Mouse (Mus musculus) forebrain, embryonic 16.5 days (tissue): ENCODE data around the gene Cst11. TPM values are rescaled to one million over a fixed set of nuclear protein-coding genes. Genes with fewer than 3 reads are reported as not detected.
"Not testable (repeated sequence)": the region's sequence is repeated elsewhere in the genome, so short reads cannot be mapped to it uniquely, and the experiment has no call there.

Source experiments
- ATAC-seq: fragments of 200-750 bp; cut with Nextera tagmentation; 2 replicates; pipeline ENCODE4 v1.8.0; 2017; ENCODE audit warnings: mild to moderate bottlenecking, moderate library complexity
- H3K27ac ChIP-seq: fragments of 300-500 bp; sonication (generic); 2 replicates; pipeline ENCODE4 v1.5.1; 2014; ENCODE audit warnings: low read length, control low read depth
- H3K27me3 ChIP-seq: fragments of 300-500 bp; sonication (generic); replicated peaks from 2 replicates; pipeline ENCODE4 v1.6.1; 2014; ENCODE audit warnings: low read length; ENCODE audit not compliant: control insufficient read depth, insufficient read depth
- H3K36me3 ChIP-seq: fragments of 300-500 bp; sonication (generic); 2 replicates; pipeline ENCODE4 v1.6.1; 2014; ENCODE audit not compliant: control insufficient read depth, insufficient read depth
- H3K4me1 ChIP-seq: fragments of 300-500 bp; sonication (generic); replicated peaks from 2 replicates; pipeline ENCODE4 v1.6.1; 2014; ENCODE audit warnings: low read length; ENCODE audit not compliant: control insufficient read depth, insufficient read depth
- H3K4me2 ChIP-seq: fragments of 300-500 bp; sonication (generic); 2 replicates; pipeline ENCODE4 v1.6.1; 2014; ENCODE audit warnings: mild to moderate bottlenecking, low read length, control low read depth
- H3K4me3 ChIP-seq: fragments of 300-500 bp; sonication (generic); replicated peaks from 2 replicates; pipeline ENCODE4 v1.5.1; 2014; ENCODE audit warnings: mild to moderate bottlenecking, low read length, control low read depth
- H3K9ac ChIP-seq: fragments of 300-500 bp; sonication (generic); replicated peaks from 2 replicates; pipeline ENCODE4 v1.6.1; 2014; ENCODE audit warnings: low read depth, low read length, control low read depth
- H3K9me3 ChIP-seq: fragments of 300-500 bp; sonication (generic); 2 replicates; pipeline ENCODE4 v1.6.1; 2016; ENCODE audit warnings: low read length; ENCODE audit not compliant: control insufficient read depth
- WGBS: fragments of 180-500 bp; shearing (Covaris S2); extraction: QIAGEN DNeasy Blood & Tissue Kit; methylation state at CpG from one replicate; pipeline ENCODE4 v1.1.7; 2014; 5-methylcytosine and 5-hydroxymethylcytosine counted together
- polyA plus RNA-seq: library from polyadenylated mRNA; unstranded; fragments of >200 nt; fragmentation: Nextera tagmentation; extraction: Ambion mirVana; gene quantifications from 2 replicates; pipeline ENCODE4 v1.2.1, GENCODE M21; 2015

Cst11 gene
- polyA plus RNA-seq, result not detected in 2 replicates

- WGBS, result 85% methylated on average over 4 of the region's 4 CpGs
- not testable (repeated sequence) for H3K4me2 ChIP-seq, H3K27ac ChIP-seq, H3K9ac ChIP-seq, H3K27me3 ChIP-seq, ATAC-seq, H3K4me3 ChIP-seq, H3K4me1 ChIP-seq, H3K36me3 ChIP-seq, H3K9me3 ChIP-seq
Observed at GRCm38 (mm10) chr2:148771397-148771796, at the start of gene Cst11. TSS of gene Cst11 (minus strand) at chr2:148771497.

- H3K4me3 ChIP-seq, result no peak within 1 kb of the TSS
- H3K27ac ChIP-seq, result no peak within 1 kb of the TSS
- H3K36me3 ChIP-seq, result no peaks in the 10 kb centered on the region
- no peaks in the 10 kb centered on the region for H3K9me3 ChIP-seq
- no peak within 1 kb of the TSS for H3K9ac ChIP-seq
- H3K4me1 ChIP-seq, result no peaks in the 10 kb centered on the region
- no peak within 1 kb of the TSS for H3K4me2 ChIP-seq
- no peak for ATAC-seq
- no peaks in the 10 kb centered on the region for H3K27me3 ChIP-seq
Observed at GRCm38 (mm10) chr2:148819909-148820308, 48.6 kb upstream of the Cst11 start, which contains the start of gene Cst13. TSS of gene Cst13 (plus strand) at chr2:148820081.

- no peak overlapping the region for H3K4me3 ChIP-seq
- H3K9ac ChIP-seq, result no peak overlapping the region
- H3K27ac ChIP-seq, result no peak overlapping the region
- no peak for ATAC-seq
- 79% methylated on average over 6 of the region's 6 CpGs for WGBS
- H3K9me3 ChIP-seq, result no peaks in the 10 kb centered on the region
- no peaks in the 10 kb centered on the region for H3K36me3 ChIP-seq
- no peak overlapping the region for H3K4me2 ChIP-seq
- no peaks in the 10 kb centered on the region for H3K27me3 ChIP-seq
- no peaks in the 10 kb centered on the region for H3K4me1 ChIP-seq
Observed at GRCm38 (mm10) chr2:148806696-148807095, 35.4 kb upstream of the Cst11 start.

- Histone ChIP-seq H3K27ac (no peak overlapping the region), H3K36me3 (no peaks in the 10 kb centered on the region), H3K9me3 (no peaks in the 10 kb centered on the region), H3K9ac (no peak overlapping the region), H3K4me1 (no peaks in the 10 kb centered on the region), H3K4me2 (no peak overlapping the region), H3K27me3 (no peaks in the 10 kb centered on the region), H3K4me3 (no peak overlapping the region)
- no peak for ATAC-seq
- 65% methylated on average over 3 of the region's 3 CpGs for WGBS
Observed at GRCm38 (mm10) chr2:148801491-148801921, 30.2 kb upstream of the Cst11 start.

- WGBS, result 94% methylated on average over 1 of the region's 1 CpGs
- Histone ChIP-seq H3K27ac (no peak within 1 kb of the TSS), H3K4me1 (no peaks in the 10 kb centered on the region), H3K27me3 (no peaks in the 10 kb centered on the region), H3K9me3 (no peaks in the 10 kb centered on the region), H3K36me3 (no peaks in the 10 kb centered on the region), H3K9ac (no peak within 1 kb of the TSS), H3K4me3 (no peak within 1 kb of the TSS), H3K4me2 (no peak within 1 kb of the TSS)
- ATAC-seq, result no peak
Observed at GRCm38 (mm10) chr2:148798485-148798884, 27.2 kb upstream of the Cst11 start, which contains the start of gene Cst8. TSS of gene Cst8 (plus strand) at chr2:148798785.

GRCm38 (mm10) chr2:148789142-148789541 lies 17.8 kb upstream of the Cst11 start, which contains the start of gene Cst12:
TSS of gene Cst12 (plus strand) at chr2:148789361.
- H3K4me1 ChIP-seq, result no peaks in the 10 kb centered on the region
- no peaks in the 10 kb centered on the region for H3K9me3 ChIP-seq
- H3K27me3 ChIP-seq, result no peaks in the 10 kb centered on the region
- H3K4me2 ChIP-seq, result no peak within 1 kb of the TSS
- no peak for ATAC-seq
- H3K9ac ChIP-seq, result no peak within 1 kb of the TSS
- no peak within 1 kb of the TSS for H3K4me3 ChIP-seq
- no peak within 1 kb of the TSS for H3K27ac ChIP-seq
- WGBS, result 97% methylated on average over 6 of the region's 6 CpGs
- H3K36me3 ChIP-seq, result no peaks in the 10 kb centered on the region

- 11% methylated on average over 1 of the region's 1 CpGs for WGBS
- Histone ChIP-seq H3K9ac (no peak within 1 kb of the TSS), H3K36me3 (no peaks in the 10 kb centered on the region), H3K4me2 (no peak within 1 kb of the TSS), H3K27me3 (no peaks in the 10 kb centered on the region), H3K4me1 (no peaks in the 10 kb centered on the region), H3K4me3 (no peak within 1 kb of the TSS), H3K27ac (no peak within 1 kb of the TSS), H3K9me3 (no peaks in the 10 kb centered on the region)
- ATAC-seq, result no peak
Observed at GRCm38 (mm10) chr2:148781709-148782108, 10.4 kb upstream of the Cst11 start, which contains the start of gene 8030411F24Rik. TSS of gene 8030411F24Rik (plus strand) at chr2:148782009.

GRCm38 (mm10) chr2:148763648-148764388 lies 7.5 kb downstream of the Cst11 start:
- WGBS, result 95% methylated on average over 1 of the region's 1 CpGs
- H3K27me3 ChIP-seq, result no peaks in the 10 kb centered on the region
- no peak overlapping the region for H3K4me2 ChIP-seq
- no peaks in the 10 kb centered on the region for H3K9me3 ChIP-seq
- H3K36me3 ChIP-seq, result no peaks in the 10 kb centered on the region
- no peak overlapping the region for H3K27ac ChIP-seq
- H3K4me1 ChIP-seq, result no peaks in the 10 kb centered on the region
- no peak for ATAC-seq
- H3K9ac ChIP-seq, result no peak overlapping the region
- H3K4me3 ChIP-seq, result no peak overlapping the region

- WGBS, result 69% methylated on average over 1 of the region's 1 CpGs
- H3K4me3 ChIP-seq, result no peak overlapping the region
Observed at GRCm38 (mm10) chr2:148754310-148754846, 16.9 kb downstream of the Cst11 start.

More at GRCm38 (mm10) chr2:148754310-148754846, 16.9 kb downstream of the Cst11 start:
- H3K4me1 ChIP-seq, result no peaks in the 10 kb centered on the region
- ATAC-seq, result no peak
- H3K27ac ChIP-seq, result no peak overlapping the region
- H3K27me3 ChIP-seq, result no peaks in the 10 kb centered on the region
- no peaks in the 10 kb centered on the region for H3K9me3 ChIP-seq
- no peak overlapping the region for H3K4me2 ChIP-seq
- no peaks in the 10 kb centered on the region for H3K36me3 ChIP-seq
- H3K9ac ChIP-seq, result no peak overlapping the region
